Mouse (Mus musculus): Measurements from ENCODE around the gene Elob.

The Elob gene

DNA sequence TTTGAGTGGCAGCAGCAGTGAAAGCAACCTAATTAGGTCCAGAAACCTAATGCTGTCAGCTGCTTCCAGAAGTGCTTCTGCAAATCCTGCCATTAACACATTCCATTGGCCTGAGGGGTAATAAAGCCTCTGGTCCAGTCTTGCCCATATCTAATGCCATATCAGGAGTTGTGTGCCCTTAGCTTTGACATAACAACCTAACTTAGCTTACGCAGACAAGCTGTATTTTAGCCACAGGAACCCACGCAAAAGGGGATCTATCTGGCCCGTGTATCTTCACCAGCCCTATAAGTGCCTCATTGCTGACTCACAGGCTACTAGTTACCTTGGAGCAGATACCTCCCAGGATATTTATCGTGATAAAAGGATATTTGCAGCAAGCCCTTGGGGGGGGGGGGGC is 3.3 kb downstream of the Elob start:
- in situ Hi-C loops (cut with MboI; ENCODE audit: low sequenced_read_pairs) = no loop called here

DNA sequence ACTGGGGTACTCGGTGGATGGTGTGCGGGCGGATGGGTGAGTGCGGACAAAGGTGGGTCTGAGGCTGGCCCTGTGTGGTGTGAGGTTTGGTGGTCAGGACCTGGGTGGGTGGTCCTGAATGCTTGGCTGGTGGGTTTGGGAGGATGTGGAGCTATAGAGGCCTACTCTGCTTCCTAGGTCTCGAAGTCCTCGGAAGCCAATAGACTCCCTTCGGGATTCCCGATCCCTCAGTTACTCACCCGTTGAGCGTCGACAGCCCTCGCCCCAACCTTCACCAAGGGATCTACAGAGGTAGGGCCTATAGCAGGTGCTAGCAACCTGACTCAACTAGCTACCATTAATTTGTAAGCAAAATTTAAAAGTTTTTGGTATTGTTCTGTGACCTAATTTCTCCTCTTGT is 5.3 kb downstream of the Elob start:
- in situ Hi-C loops (cut with MboI; ENCODE audit: low sequenced_read_pairs) = no loop called here

GRCm38 (mm10) chr17:23823018-23823417 is 5.9 kb downstream of the Elob start:
- in situ Hi-C loops (cut with MboI; ENCODE audit: low sequenced_read_pairs) = no loop called here

GRCm38 (mm10) chr17:23822094-23822493 is 6.8 kb downstream of the Elob start:
- in situ Hi-C loops (cut with MboI; ENCODE audit: low sequenced_read_pairs) = no loop called here

GRCm38 (mm10) chr17:23820731-23821130 is 8.2 kb downstream of the Elob start:
- in situ Hi-C loops (cut with MboI; ENCODE audit: low sequenced_read_pairs) = no loop called here

- in situ Hi-C loops (cut with MboI; ENCODE audit: low sequenced_read_pairs) = no loop called here
Measured at GRCm38 (mm10) chr17:23819235-23819634, 9.7 kb downstream of the Elob start.

DNA sequence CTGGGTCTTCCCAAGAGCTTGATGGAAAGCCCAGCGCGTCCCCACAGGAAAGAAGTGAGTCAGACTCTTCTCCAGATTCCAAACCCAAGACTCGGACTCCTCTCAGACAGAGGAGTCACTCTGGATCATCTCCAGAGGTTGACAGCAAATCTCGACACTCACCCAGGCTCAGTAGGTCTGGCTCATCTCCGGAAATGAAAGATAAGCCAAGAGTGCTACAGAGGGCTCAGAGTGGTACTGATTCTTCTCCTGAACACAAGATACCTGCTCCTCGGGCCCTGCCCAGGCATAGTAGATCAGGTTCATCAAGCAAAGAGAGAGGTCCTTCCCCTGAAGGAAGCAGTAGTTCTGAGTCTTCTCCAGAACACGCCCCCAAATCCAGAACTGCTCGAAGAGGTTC is 10.4 kb downstream of the Elob start:
- in situ Hi-C loops (cut with MboI; ENCODE audit: low sequenced_read_pairs) = no loop called here

- in situ Hi-C loops (cut with MboI; ENCODE audit: low sequenced_read_pairs) = no loop called here
Measured at GRCm38 (mm10) chr17:23815641-23816040, 13.3 kb downstream of the Elob start.

DNA sequence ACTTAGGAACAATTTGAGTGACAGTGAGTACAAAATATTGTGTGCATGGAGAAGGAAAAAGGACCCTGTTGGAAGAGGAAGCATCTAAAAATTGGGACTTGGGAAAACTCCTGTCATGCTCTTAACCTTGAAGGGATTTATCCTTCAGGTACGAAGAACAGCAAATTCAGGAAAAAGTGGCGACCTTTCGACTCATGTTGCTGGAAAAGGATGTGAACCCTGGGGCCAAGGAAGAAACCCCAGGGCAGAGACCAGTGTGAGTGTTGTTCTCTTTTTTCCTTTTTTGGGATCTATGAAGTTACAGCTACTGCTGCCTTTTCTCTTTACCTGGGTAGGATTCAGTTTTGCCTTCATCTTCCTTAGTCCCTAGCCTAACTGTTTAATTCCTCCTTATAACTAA is 21.0 kb downstream of the Elob start:
- in situ Hi-C loops (cut with MboI; ENCODE audit: low sequenced_read_pairs) = no loop called here

DNA sequence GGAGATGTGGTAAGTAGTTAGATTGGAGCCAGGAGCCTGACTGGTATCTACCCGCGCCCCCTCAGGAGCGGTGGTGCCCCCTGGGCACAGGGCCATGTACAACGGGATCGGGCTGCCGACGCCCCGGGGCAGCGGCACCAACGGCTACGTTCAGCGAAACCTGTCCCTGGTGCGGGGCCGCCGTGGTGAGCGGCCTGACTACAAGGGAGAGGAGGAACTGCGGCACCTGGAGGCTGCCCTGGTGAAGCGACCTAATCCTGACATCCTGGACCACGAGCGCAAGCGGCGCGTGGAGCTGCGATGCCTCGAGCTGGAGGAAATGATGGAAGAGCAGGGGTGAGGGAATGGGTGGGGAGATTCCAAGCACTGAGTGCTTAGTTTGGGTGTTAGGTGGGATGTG is 22.1 kb downstream of the Elob start:
- in situ Hi-C loops (cut with MboI; ENCODE audit: low sequenced_read_pairs) = no loop called here

GRCm38 (mm10) chr17:23804426-23805085 is 24.4 kb downstream of the Elob start:
- in situ Hi-C loops (cut with MboI; ENCODE audit: low sequenced_read_pairs) = no loop called here

DNA sequence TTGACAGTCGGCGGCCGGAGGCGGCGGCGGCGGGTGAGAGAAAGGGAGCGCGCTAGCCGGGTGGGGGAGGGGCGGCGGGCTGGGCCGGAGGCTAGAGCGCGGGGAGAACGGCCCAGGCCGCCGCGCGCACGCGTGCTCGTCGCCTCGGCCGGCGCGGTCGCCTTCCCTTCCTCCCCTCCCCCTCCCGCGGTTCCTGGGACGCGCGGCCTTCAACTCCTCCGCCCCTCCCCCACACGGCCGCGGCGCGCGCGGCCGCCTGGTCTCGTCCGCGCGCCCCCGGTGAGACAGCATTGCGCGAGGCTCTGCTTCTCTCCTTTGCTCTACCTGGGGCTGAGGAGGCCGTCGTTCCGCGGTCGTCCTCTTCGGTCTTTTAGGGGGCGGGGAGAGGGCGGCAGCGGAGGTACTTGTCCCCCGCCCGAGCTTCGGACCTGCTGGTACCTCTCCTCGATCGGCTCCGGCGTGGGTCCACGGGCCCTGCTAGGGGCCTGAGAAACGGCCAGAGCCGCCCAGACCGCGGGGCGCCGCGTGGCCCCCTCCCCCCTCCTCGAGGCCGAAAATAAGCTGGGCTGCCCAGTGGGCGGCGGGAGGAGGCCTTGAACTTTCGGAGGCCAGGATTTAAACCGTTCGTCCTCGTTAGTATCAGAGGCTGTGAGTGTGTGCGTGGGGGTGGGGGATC is 25.4 kb downstream of the Elob start:
- in situ Hi-C loops (cut with MboI; ENCODE audit: low sequenced_read_pairs) = no loop called here

DNA sequence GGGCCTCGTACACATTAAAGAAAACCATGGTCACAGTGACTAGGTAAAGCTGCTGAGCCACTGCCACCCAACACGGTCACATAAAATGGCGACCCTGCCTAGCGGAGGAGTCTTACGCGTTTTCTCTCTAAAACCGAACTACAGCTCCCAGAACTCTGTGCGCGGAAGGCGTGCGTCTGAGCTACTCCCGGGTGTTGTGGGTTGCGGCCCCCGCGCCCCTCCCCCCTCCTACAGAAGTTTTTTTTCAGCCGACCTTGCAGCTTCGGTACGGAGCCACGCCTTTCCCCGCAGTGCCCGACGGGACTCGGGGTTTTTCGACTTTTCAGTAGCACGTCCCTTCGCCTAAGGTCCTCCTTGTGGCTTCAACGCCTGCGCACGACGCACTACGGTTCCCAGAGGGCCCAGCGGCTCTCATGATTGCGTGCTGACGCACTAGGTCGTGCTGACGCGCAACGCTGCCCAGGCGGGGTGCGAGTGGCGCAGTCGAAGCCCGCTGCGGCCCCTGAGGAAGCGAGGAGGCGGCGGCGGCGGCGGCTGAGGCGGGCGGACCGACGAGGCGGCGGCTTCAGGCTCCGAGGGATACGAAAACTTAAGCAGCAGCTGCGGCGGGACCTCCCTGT is 26.1 kb downstream of the Elob start:
- in situ Hi-C loops (cut with MboI; ENCODE audit: low sequenced_read_pairs) = no loop called here

DNA sequence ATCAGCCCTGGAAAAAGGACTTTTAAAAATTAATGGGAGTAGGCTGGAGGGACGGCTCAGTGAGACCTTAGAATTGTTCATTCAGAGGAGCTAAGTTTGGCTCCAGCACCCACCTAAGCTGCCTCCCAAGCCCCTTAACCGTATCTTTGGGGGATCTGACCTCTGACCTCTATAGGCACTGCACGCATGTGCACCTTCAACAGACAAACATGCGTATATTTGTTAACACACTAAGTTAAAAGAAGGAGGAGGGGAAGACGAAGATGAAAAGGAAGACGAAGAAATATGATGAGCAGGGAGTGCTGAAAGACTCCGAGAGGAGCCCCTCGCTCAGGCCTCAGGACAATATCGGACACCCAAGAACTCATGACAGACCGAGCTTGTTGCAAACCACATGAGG is 27.3 kb downstream of the Elob start:
- in situ Hi-C loops (cut with MboI; ENCODE audit: low sequenced_read_pairs) = no loop called here

GRCm38 (mm10) chr17:23797316-23797715 is 31.6 kb downstream of the Elob start:
- in situ Hi-C loops (cut with MboI; ENCODE audit: low sequenced_read_pairs) = no loop called here

GRCm38 (mm10) chr17:23795323-23795722 is 33.6 kb downstream of the Elob start:
- in situ Hi-C loops (cut with MboI; ENCODE audit: low sequenced_read_pairs) = no loop called here

DNA sequence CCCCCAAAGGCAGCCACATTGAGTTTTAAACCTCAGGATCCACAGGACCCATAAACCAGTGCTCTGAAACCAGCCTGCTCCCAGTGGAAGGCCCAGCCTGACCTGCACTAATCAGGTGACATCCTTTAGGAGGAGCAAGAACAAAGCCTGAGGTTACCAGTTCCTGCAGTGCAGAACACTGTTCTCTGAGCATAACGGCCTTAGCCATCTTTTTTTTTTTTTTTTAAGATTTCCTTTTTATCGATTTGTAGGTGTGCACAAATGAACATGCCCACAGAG is 37.9 kb downstream of the Elob start:
- in situ Hi-C loops (cut with MboI; ENCODE audit: low sequenced_read_pairs) = no loop called here

DNA sequence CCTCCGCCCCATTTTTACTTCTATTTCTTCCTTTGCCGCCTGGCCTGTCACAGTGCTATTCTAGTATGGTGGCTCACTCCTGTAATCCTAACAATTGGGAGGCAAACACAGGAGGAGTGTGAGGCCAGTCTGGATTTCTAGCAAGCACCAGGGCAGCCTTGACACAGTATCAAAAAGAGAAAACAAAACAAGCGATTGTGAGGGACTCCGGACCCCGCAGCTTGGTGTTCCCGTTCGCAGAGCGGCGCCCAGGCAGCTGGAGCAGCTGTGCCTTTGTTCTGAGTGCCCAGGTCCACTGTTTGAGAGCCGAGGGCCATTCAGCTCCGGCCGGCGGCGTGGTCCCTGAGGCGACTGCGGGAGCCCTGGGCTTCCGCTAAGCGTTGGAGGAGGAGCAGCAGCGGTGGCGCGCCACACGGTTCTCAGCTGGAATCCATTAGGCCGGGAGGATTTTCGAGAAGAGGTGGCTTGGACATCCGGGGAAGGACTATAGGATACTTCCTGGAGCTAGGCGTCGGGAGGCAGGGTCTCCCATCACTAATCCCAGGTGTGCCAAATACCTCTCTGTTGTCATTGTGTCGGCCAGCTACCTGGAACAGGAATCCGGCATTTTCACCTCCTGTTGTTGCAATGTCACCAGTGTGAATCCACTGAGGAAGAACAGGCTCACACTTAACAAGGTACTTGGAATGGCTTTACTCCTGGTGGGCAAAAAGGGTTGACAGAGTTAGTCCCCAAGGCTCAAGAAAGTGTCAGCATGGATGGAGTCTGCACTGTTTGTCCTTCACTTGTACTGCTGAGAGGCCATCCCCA is 38.5 kb downstream of the Elob start, which contains the start of gene Srrm2:
Gene Srrm2, plus strand, starts transcription at position 264 of the 810 bp plus-strand sequence.
- in situ Hi-C loops (cut with MboI; ENCODE audit: low sequenced_read_pairs) = no loop called here

DNA sequence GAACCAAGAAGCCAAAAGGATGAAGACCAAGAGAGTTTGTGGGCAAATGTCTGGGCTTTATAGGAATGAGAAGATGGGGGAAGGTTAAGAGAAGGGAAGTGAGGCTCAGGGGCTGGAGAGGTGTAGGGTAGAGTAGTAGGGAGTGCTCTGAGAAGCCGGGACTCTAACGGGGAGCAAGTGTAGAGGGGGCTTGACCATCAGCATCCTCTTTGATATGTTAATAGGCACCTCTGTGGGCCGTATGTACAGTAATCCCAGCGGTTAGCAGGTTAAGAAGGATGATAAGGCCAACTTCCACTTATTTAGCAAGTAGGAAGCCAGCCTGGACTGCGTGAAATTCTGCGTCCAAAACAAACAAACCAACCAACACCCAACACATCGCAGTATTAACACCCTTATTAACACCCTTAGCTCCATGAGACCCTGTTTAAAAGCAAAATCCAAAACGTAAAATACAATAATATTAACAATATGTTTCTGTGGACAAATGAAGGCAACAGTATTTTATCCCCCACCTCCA is 39.1 kb downstream of the Elob start:
- in situ Hi-C loops (cut with MboI; ENCODE audit: low sequenced_read_pairs) = no loop called here

DNA sequence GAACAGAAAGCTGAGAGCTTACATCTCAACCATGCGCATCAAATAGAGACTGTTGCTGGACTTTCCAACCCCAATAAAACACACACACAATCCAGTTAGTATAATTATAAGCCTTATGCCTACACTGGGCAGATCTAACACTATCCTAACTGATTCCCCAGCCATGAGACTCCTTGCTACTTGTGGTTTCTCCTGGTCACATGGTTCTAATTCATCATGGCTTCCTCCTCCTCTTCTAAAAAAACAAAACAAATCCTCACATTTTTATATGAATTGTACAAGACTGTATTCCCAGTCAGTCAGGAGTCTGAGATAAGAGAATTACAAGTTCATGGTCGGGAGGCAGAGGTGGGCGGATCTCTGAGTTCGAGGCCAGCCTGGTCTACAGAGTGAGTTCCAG is 40.0 kb downstream of the Elob start:
- in situ Hi-C loops (cut with MboI; ENCODE audit: low sequenced_read_pairs) = no loop called here

DNA sequence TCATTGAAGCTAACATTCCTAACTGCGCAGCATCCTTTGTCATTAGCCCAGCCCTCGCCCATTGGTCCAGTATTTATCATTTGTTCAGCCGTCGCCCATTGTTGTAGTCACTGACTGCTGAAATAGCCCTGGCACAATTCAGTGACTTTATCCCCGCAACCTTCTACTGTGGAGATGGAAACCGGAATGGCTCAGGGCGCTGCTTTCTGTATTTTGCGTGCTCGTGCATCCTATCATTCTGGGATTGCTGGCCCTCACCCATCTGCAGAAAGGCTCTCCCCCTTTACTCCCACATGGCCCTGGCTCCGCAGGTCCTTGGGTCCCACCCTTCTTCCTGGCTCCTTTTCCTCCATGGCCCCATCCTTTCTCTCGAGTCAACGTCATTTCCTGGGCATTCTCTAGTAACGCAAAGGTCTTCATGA is 42.4 kb downstream of the Elob start:
- in situ Hi-C loops (cut with MboI; ENCODE audit: low sequenced_read_pairs) = no loop called here
